Mouse (Mus musculus): ENCODE measurements around the gene Cyb5r3. TPM values are rescaled to one million over a fixed set of nuclear protein-coding genes. Genes with fewer than 3 reads are reported as not detected.
"Not testable (repeated sequence)": the region's sequence is repeated elsewhere in the genome, so short reads cannot be mapped to it uniquely, and the experiment has no call there.

Gene Cyb5r3
- total RNA-seq, 1 experiment from 2014 or later = 60.8 TPM

- peak; percentile 24; the same call in 1 of the 2 replicates for ATAC-seq (replicated peaks; ENCODE audit: insufficient number of reproducible peaks, low FRiP score, low TSS enrichment, poor library complexity, severe bottlenecking)
These were observed 15.3 kb downstream of the Cyb5r3 start for GRCm38 (mm10) chr15:83156929-83157666.

- no peak for ATAC-seq (replicated peaks; ENCODE audit: insufficient number of reproducible peaks, low FRiP score, low TSS enrichment, poor library complexity, severe bottlenecking)
These were observed 16.5 kb downstream of the Cyb5r3 start for GRCm38 (mm10) chr15:83155672-83156419.

GRCm38 (mm10) chr15:83154309-83154708 is 18.1 kb downstream of the Cyb5r3 start:
- ATAC-seq (replicated peaks; ENCODE audit: insufficient number of reproducible peaks, low FRiP score, low TSS enrichment, poor library complexity, severe bottlenecking) = no peak

GRCm38 (mm10) chr15:83150694-83151093 is 21.7 kb downstream of the Cyb5r3 start:
- no peak for ATAC-seq (replicated peaks; ENCODE audit: insufficient number of reproducible peaks, low FRiP score, low TSS enrichment, poor library complexity, severe bottlenecking)

- ATAC-seq (replicated peaks; ENCODE audit: insufficient number of reproducible peaks, low FRiP score, low TSS enrichment, poor library complexity, severe bottlenecking) = no peak
These were observed 22.3 kb downstream of the Cyb5r3 start for GRCm38 (mm10) chr15:83150073-83150442.

GRCm38 (mm10) chr15:83149196-83150072 is 23.0 kb downstream of the Cyb5r3 start, which contains the start of gene Poldip3:
Gene Poldip3, minus strand, starts transcription at chr15:83149384.
- ATAC-seq (replicated peaks; ENCODE audit: insufficient number of reproducible peaks, low FRiP score, low TSS enrichment, poor library complexity, severe bottlenecking) = peak; percentile 84

GRCm38 (mm10) chr15:83148801-83149195 is 23.6 kb downstream of the Cyb5r3 start:
- peak; percentile 8; the same call in 1 of the 2 replicates for ATAC-seq (replicated peaks; ENCODE audit: insufficient number of reproducible peaks, low FRiP score, low TSS enrichment, poor library complexity, severe bottlenecking)

- ATAC-seq (replicated peaks; ENCODE audit: insufficient number of reproducible peaks, low FRiP score, low TSS enrichment, poor library complexity, severe bottlenecking) = no peak
These were observed 24.0 kb downstream of the Cyb5r3 start for GRCm38 (mm10) chr15:83148395-83148794.

GRCm38 (mm10) chr15:83145541-83145940 is 26.9 kb downstream of the Cyb5r3 start:
- peak; percentile 45 for ATAC-seq (replicated peaks; ENCODE audit: insufficient number of reproducible peaks, low FRiP score, low TSS enrichment, poor library complexity, severe bottlenecking)

GRCm38 (mm10) chr15:83142861-83143260 is 29.5 kb downstream of the Cyb5r3 start:
- no peak for ATAC-seq (replicated peaks; ENCODE audit: insufficient number of reproducible peaks, low FRiP score, low TSS enrichment, poor library complexity, severe bottlenecking)

- no peak for ATAC-seq (replicated peaks; ENCODE audit: insufficient number of reproducible peaks, low FRiP score, low TSS enrichment, poor library complexity, severe bottlenecking)
These were observed 36.7 kb downstream of the Cyb5r3 start for GRCm38 (mm10) chr15:83135654-83136053.

- ATAC-seq (replicated peaks; ENCODE audit: insufficient number of reproducible peaks, low FRiP score, low TSS enrichment, poor library complexity, severe bottlenecking) = no peak
These were observed 37.7 kb downstream of the Cyb5r3 start for GRCm38 (mm10) chr15:83134671-83135070.

GRCm38 (mm10) chr15:83129530-83130231 is 42.7 kb downstream of the Cyb5r3 start:
- 0 out of 2 replicates have a peak, but pooled peaks have one; percentile 24 for ATAC-seq (replicated peaks; ENCODE audit: insufficient number of reproducible peaks, low FRiP score, low TSS enrichment, poor library complexity, severe bottlenecking)

GRCm38 (mm10) chr15:83127037-83127436 is 45.4 kb downstream of the Cyb5r3 start:
- not testable (repeated sequence) for ATAC-seq (replicated peaks; ENCODE audit: insufficient number of reproducible peaks, low FRiP score, low TSS enrichment, poor library complexity, severe bottlenecking)

- no peak for ATAC-seq (replicated peaks; ENCODE audit: insufficient number of reproducible peaks, low FRiP score, low TSS enrichment, poor library complexity, severe bottlenecking)
These were observed 45.8 kb downstream of the Cyb5r3 start for GRCm38 (mm10) chr15:83126582-83126981.

- no peak for ATAC-seq (replicated peaks; ENCODE audit: insufficient number of reproducible peaks, low FRiP score, low TSS enrichment, poor library complexity, severe bottlenecking)
These were observed 47.8 kb downstream of the Cyb5r3 start for GRCm38 (mm10) chr15:83124625-83125024.

GRCm38 (mm10) chr15:83122566-83123145 is 49.7 kb downstream of the Cyb5r3 start, which contains the start of gene Rrp7a:
Gene Rrp7a, minus strand, starts transcription at chr15:83122801.
- peak; percentile 77 for ATAC-seq (replicated peaks; ENCODE audit: insufficient number of reproducible peaks, low FRiP score, low TSS enrichment, poor library complexity, severe bottlenecking)
